Mouse (Mus musculus) brain, embryonic 18.5 days (tissue): ENCODE measurements around the gene Trpv4.

Experiments used
- DNase-seq: peaks from one replicate; pipeline ENCODE4 v3.0.0-alpha.2; 2012; ENCODE audit warnings: low read depth, low spot score

Gene Trpv4

DNA sequence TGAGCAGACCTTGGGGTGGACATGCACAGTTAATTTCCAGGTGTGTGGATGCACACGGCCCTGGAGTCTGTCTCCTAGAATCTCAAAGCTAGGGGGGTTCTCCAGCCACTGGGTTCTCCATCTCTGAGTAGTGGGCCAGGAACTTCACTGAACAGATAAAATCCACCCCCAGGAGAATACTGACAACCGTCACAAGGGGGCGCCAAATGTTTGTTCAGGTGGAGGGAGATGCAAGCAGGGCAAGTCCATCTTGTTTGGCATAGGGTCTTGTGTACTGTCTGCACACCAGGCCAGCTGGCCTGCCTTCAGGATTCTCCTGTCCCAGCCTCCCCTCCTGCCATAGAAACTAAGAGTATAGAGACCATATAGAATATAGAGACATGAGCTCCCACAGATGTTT, 32.6 kb downstream of the Trpv4 start:
- DNase-seq = no peak

- no peak for DNase-seq
Observed at GRCm38 (mm10) chr5:114620305-114620704, 37.9 kb downstream of the Trpv4 start.

DNA sequence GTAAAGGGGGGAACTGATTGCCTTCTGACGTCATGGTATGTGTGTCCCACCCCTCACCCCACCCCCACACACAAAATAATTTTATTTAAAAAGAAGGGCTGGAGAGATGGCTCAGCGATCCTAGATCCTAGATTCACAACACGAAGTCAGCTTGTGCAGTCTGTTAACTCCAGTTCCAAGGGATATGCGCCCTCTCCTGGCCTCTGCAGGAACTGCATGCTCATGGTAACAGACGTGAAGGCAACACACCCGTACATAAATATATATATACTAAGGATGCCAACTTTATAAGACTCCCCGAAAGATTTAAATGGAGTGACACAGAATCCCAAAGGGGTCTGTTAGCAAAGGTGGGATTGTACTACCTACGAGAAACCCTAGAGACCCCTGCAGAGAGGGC, 39.4 kb downstream of the Trpv4 start:
- no peak for DNase-seq

GRCm38 (mm10) chr5:114617809-114618208, 40.4 kb downstream of the Trpv4 start:
- no peak for DNase-seq

DNA sequence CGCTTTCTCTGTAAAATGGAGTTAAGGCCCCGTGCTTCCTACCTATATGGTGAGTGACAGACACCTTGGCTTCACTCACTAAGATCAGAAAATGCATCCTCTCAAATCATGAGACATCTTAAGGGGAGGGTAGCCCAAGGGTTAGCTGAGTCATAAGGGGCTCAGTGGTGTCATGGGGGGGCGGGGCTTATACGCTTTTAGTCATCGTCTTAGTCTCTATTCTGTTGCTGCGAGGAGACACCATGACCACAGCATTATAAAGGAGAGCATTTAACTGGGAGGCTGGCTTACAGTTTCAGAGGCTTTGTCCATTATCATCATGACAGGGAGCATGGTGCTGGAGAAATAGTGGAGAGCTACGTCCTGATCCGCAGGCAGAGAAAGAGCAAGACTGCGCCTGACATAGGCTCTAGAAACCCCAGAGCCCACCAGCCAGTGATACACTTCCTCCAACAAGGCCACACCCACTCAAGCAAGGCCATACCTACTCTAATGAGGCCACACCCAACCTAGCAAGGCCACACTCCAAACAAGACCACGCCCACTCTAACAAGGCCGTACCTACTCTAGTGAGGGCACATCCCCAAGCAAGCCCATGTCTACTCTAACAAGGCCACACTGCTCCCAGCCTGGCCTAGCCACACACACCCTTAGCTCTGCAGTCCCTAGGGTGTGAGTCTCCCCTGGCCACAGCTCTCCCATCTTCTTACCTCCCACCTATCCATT, 41.7 kb downstream of the Trpv4 start:
- no peak for DNase-seq

DNA sequence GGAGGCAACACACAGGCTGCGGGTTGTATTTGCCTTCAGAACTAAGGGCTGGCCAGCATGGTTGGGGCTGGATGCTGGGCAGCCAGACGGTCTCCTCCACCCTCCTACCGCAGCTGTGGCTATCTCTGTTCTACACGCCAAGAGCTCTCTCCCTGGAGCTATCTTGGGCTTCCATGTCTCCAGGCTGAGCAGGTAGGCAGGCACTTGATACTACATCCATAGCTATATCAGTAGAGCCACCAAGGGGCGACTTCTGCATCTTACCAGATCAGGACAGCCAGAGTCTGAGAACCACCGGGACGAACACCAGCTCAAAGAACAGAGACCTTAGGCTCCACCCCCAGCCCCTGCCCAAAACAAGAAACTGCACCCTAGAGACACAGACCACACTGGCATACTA, 43.4 kb downstream of the Trpv4 start:
- DNase-seq = no peak

DNA sequence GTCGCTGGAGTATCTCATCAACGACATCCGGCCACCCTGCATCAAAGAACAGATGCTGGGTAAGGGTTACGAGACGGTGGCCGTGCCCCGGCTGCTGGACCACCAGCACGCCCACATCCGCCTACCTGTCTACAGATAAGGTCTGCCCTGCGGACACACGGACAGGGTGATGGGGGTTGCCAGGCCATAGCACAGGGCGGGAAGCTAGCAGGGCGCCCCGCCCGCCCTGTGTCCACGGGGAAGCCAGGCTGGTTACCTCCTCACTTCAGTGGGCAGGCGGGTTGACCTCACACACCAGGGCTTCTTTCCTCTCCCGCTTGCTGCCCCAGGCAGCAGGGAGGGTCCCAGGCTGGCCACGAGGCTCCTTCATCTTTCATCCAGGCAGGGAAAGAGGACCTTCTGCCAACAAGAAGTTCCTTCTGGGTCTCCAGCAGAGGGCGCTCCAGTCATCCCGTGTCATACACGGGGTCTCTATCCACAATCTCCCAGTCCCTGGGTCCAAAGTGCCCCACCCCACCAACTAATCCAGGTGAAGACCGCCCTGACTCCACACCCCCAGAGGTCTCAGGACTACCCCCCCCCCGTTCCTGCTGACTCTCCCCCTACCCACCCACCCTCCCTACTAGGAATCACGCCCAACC, 46.1 kb downstream of the Trpv4 start:
- DNase-seq = no peak

GRCm38 (mm10) chr5:114611256-114611655, 47.0 kb downstream of the Trpv4 start:
- DNase-seq = no peak

GRCm38 (mm10) chr5:114608516-114608915, 49.7 kb downstream of the Trpv4 start:
- DNase-seq = no peak

DNA sequence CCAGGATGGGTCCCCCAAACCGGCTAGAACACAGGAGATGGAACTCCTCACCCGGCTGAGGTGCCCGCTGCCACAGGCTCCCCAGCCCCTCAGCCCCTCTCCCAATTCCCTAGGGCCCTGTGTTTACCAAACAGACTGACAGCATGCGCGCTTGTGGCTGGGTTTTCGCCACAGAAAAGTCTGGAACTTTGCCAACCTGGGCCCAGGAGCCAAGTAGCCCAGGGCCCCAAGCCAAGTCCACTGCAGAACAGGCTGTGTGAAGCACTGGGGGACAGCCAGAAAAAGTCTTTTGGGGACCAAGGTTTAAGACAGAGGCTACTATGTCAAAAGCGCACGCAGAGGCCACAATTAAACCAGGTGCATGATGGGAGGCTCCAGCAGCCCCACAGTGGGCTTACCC, 50.6 kb downstream of the Trpv4 start:
- DNase-seq = peak; percentile 70

- DNase-seq = no peak
Observed at GRCm38 (mm10) chr5:114605981-114606380, 52.2 kb downstream of the Trpv4 start.

- no peak for DNase-seq
Observed at GRCm38 (mm10) chr5:114604781-114605290, 53.4 kb downstream of the Trpv4 start.

GRCm38 (mm10) chr5:114603975-114604374, 54.2 kb downstream of the Trpv4 start:
- no peak for DNase-seq

- DNase-seq = no peak
Observed at GRCm38 (mm10) chr5:114602012-114602411, 56.2 kb downstream of the Trpv4 start.

- DNase-seq = no peak
Observed at GRCm38 (mm10) chr5:114597652-114598051, 60.6 kb downstream of the Trpv4 start.

DNA sequence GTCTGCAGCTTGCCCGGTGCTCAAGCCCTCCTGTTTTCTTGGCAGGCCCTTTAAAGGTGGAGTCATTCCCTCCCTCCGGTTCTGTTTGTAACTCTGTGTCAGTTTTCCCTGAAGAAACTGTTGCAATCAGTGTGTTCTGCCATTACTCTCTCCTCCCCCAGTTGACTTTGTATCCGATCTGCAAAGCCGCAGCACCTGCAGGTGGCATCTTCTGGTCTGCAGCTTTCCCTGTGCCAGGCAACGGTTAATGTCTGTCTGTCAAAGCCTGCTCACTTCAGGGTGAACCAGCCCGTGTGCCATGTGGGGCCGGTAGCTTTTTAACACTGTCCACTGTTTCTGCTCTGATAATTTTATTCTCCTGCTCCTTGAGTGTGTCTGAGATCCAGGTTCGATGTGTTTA, 61.0 kb downstream of the Trpv4 start:
- no peak for DNase-seq

GRCm38 (mm10) chr5:114596604-114597003, 61.6 kb downstream of the Trpv4 start:
- DNase-seq = no peak

- no peak for DNase-seq
Observed at GRCm38 (mm10) chr5:114594741-114595241, 63.4 kb downstream of the Trpv4 start.

- DNase-seq = no peak
Observed at GRCm38 (mm10) chr5:114593949-114594348, 64.3 kb downstream of the Trpv4 start.

DNA sequence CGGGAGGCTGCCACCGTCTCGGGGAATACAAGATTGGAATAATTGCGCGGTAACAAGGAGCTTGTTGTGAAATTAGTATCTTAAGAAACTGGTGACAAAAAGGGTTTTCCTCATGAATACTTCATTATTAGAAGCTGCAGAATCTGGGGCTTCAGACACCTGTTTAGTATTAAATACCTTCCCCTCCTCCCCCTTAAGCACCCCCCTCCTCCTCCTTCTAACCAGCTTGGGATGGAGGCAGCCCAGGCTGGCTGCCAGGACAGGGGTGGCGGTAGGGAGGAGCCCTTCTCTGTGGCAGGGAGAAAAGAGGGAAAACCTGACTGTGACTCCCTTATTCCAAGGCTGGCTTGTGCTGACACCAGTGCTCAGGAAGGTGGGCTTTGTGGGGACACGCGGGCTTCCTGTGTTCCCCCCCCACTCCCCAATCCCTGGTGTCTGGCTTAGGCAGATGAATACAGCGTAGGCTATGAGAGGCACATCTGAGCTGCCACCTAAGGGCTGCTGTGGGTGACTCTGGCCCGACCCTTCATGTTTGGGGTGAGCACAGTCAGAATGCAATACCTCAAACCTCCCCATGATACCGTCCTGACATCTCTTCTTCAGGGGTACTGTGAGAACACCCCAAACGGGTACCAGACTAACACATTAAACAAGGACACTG, 64.9 kb downstream of the Trpv4 start:
- no peak for DNase-seq

GRCm38 (mm10) chr5:114592463-114593160, 65.6 kb downstream of the Trpv4 start:
- no peak for DNase-seq

DNA sequence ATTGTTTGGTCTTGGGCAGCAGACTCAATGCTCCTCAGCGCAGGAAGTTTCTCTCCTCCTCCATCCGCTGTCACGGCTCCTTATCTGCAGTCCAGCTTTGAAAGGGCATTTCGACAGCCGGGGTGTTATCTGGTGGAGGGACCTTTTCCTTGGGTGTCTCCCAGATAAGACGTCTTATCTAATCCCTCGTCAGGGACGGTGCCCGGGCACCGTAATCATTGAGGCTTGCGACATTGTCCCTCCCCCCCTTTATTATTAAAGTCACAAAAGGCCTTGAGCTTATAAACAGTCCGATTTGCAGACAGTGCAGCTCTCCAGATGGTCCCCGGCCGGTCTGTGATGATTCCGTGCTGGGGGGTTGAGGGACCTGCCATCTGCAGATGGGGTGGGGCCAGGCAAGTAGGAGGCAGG, 67.1 kb downstream of the Trpv4 start:
- no peak for DNase-seq
